Mouse (Mus musculus) erythroblast, embryonic 14.5 days (primary cell): ENCODE data around the gene Slc7a15. TPM values are rescaled to one million over a fixed set of nuclear protein-coding genes. Genes with fewer than 3 reads are reported as not detected.
"Not testable (repeated sequence)": the region's sequence is repeated elsewhere in the genome, so short reads cannot be mapped to it uniquely, and the experiment has no call there.

Source experiments
- H3K27me3 ChIP-seq: 2 replicates; pipeline ENCODE4 v1.6.1; 2012; ENCODE audit warnings: inconsistent platforms; ENCODE audit not compliant: control insufficient read depth
- H3K36me3 ChIP-seq: 2 replicates; pipeline ENCODE4 v1.6.1; 2012; ENCODE audit warnings: mild to moderate bottlenecking, inconsistent platforms; ENCODE audit not compliant: control insufficient read depth
- H3K4me1 ChIP-seq: 2 replicates; pipeline ENCODE4 v1.6.1; 2012; ENCODE audit warnings: inconsistent platforms; ENCODE audit not compliant: control insufficient read depth
- H3K4me3 ChIP-seq: replicated peaks from 2 replicates; pipeline ENCODE3; 2012; ENCODE audit warnings: moderate library complexity, mild to moderate bottlenecking, inconsistent platforms
- H3K9me3 ChIP-seq: 2 replicates; pipeline ENCODE4 v1.6.1; 2012; ENCODE audit warnings: low read length, inconsistent platforms, mixed read lengths; ENCODE audit not compliant: control insufficient read depth
- GATA1 ChIP-seq: IDR thresholded peaks from 2 replicates; pipeline ENCODE4 v1.6.1; 2012; ENCODE audit warnings: low read length, inconsistent platforms, mixed read lengths
- TAL1 ChIP-seq: IDR thresholded peaks from 3 replicates; pipeline ENCODE4 v1.6.1; 2012; ENCODE audit warnings: low read length, inconsistent platforms, mixed read lengths
- polyA plus RNA-seq: library from polyadenylated mRNA; stranded (reverse); fragments of >175 nt; gene quantifications from 2 replicates; pipeline ENCODE4 v1.2.3, GENCODE M21; 2012

Gene Slc7a15
- polyA plus RNA-seq, 1 experiment, result not detected

DNA sequence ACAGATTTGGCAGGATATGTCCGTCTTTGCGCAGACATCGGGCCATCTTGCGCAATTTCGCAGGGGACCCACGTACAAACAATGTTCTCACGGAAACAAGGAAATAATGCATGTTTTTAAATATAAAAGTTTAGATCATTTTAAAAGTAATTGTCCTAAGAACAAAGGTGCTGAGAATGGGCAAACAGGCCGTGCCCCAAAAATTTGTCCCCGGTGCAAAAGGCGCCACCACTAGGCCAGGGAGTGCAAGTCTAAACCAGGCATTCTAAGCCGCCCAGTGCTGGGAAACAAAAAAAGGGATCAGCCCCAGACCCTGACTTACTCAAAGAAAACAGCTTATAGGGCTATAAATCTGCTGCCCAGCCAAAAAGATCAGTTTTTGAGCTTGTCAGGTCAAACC, 25.5 kb downstream of the Slc7a15 start:
- Histone ChIP-seq H3K4me3 (no peak overlapping the region), H3K36me3 (no peaks in the 10 kb centered on the region), H3K4me1 (no peaks in the 10 kb centered on the region), H3K9me3 (no peaks in the 10 kb centered on the region), H3K27me3 (no peaks in the 10 kb centered on the region)
- TF ChIP-seq GATA1 (no peak), TAL1 (no peak)

GRCm38 (mm10) chr12:8571903-8572341, 26.9 kb downstream of the Slc7a15 start:
- not testable (repeated sequence) for H3K4me3 ChIP-seq, H3K27me3 ChIP-seq, H3K4me1 ChIP-seq, H3K9me3 ChIP-seq, H3K36me3 ChIP-seq

- not testable (repeated sequence) for H3K4me1 ChIP-seq, H3K36me3 ChIP-seq, H3K4me3 ChIP-seq, H3K27me3 ChIP-seq, H3K9me3 ChIP-seq
Observed at GRCm38 (mm10) chr12:8571287-8571902, 27.5 kb downstream of the Slc7a15 start.

DNA sequence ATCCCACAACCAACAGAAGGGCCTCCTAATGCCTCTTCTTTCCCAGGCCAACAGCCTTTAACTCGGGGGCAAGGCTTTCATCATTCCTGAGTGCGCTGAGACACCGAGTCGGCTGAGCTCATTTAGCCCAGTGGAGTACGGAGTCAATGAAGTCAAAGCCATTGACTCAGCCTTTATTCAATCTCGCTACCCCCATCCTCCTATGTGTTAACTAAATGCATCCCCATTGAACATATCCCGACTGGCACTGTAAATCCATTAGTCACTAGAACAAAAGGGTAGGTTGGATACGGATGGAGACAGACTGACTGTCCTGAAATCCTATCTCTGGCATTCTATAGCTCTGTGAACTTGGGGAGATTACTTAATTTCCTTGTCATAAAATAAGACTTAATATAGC, 36.7 kb downstream of the Slc7a15 start:
- H3K4me1 ChIP-seq, result not testable (repeated sequence)

DNA sequence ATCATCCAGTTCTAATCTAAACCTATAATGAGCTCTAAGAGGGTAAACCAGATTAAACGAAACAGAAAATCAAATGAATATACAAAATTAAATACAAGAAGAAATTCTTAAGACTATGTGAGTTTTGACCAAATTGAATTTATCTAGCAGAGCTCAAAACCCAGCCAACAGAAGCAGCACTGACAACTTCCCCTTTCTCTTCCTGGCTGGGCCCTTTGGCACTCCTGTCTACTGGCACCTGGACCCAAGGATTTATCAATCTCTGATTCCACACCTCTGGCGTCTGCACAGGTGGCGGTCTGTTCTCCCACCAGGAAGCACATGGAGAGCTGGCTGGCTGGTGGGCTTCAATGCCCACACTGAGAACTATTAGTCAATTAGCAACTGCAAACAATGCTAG, 39.0 kb downstream of the Slc7a15 start:
- not testable (repeated sequence) for H3K4me3 ChIP-seq, H3K4me1 ChIP-seq, H3K36me3 ChIP-seq, H3K9me3 ChIP-seq, H3K27me3 ChIP-seq

More for the DNA sequence above, 36.7 kb downstream of the Slc7a15 start:
- H3K9me3 ChIP-seq, H3K4me3 ChIP-seq, H3K36me3 ChIP-seq, H3K27me3 ChIP-seq: not testable (repeated sequence)

GRCm38 (mm10) chr12:8556189-8556588, 42.7 kb downstream of the Slc7a15 start:
- Histone ChIP-seq H3K4me1 (no peaks in the 10 kb centered on the region), H3K27me3 (no peaks in the 10 kb centered on the region), H3K4me3 (no peak overlapping the region), H3K9me3 (no peaks in the 10 kb centered on the region), H3K36me3 (no peaks in the 10 kb centered on the region)
- TF ChIP-seq TAL1 (no peak), GATA1 (no peak)

- H3K9me3 ChIP-seq, result no peaks in the 10 kb centered on the region
- no peaks in the 10 kb centered on the region for H3K27me3 ChIP-seq
- H3K4me3 ChIP-seq, result no peak overlapping the region
- H3K4me1 ChIP-seq, result no peaks in the 10 kb centered on the region
- TF ChIP-seq GATA1, result no peak
- TF ChIP-seq TAL1, result no peak
- no peaks in the 10 kb centered on the region for H3K36me3 ChIP-seq
Observed at GRCm38 (mm10) chr12:8555419-8555818, 43.4 kb downstream of the Slc7a15 start.

GRCm38 (mm10) chr12:8547357-8547756, 51.5 kb downstream of the Slc7a15 start:
- Histone ChIP-seq H3K27me3 (no peaks in the 10 kb centered on the region), H3K9me3 (no peaks in the 10 kb centered on the region), H3K4me3 (no peak overlapping the region), H3K4me1 (no peaks in the 10 kb centered on the region), H3K36me3 (no peaks in the 10 kb centered on the region)
- TF ChIP-seq TAL1 (no peak), GATA1 (no peak)

GRCm38 (mm10) chr12:8546801-8547200, 52.1 kb downstream of the Slc7a15 start:
- no peaks in the 10 kb centered on the region for H3K4me1 ChIP-seq
- H3K4me3 ChIP-seq, result no peak overlapping the region
- no peaks in the 10 kb centered on the region for H3K36me3 ChIP-seq
- no peaks in the 10 kb centered on the region for H3K9me3 ChIP-seq
- H3K27me3 ChIP-seq, result no peaks in the 10 kb centered on the region
- TF ChIP-seq TAL1 (no peak), GATA1 (no peak)

GRCm38 (mm10) chr12:8545066-8545610, 53.7 kb downstream of the Slc7a15 start:
- Histone ChIP-seq H3K36me3 (no peaks in the 10 kb centered on the region), H3K4me1 (no peaks in the 10 kb centered on the region), H3K9me3 (no peaks in the 10 kb centered on the region), H3K4me3 (no peak overlapping the region), H3K27me3 (no peaks in the 10 kb centered on the region)
- TF ChIP-seq GATA1, result no peak
- no peak for TF ChIP-seq TAL1
